Mouse (Mus musculus): Measurements from ENCODE around the gene Wdr4. TPM values are rescaled to one million over a fixed set of nuclear protein-coding genes. Genes with fewer than 3 reads are reported as not detected.
"Not testable (repeated sequence)": the region's sequence is repeated elsewhere in the genome, so short reads cannot be mapped to it uniquely, and the experiment has no call there.

Wdr4 gene
- total and polyA plus RNA-seq, 2 experiments from 2014 or later, result 27.0 to 66.0 TPM

GRCm38 (mm10) chr17:31563632-31564014 lies 43.8 kb upstream of the Wdr4 start:
- Histone ChIP-seq H3K9me3 (ENCODE audit: low read length) (no peaks in the 10 kb centered on the region), H3K27ac (ENCODE audit: low read depth, low read length) (peak overlapping the region; percentile 69), H3K9ac (replicated peaks; ENCODE audit: low read length, poor library complexity, severe bottlenecking) (peak overlapping the region; percentile 8), H3K4me3 (ENCODE audit: low read depth, low read length) (peak overlapping the region; percentile 27), H3K27me3 (ENCODE audit: insufficient read depth, low read length) (no peaks in the 10 kb centered on the region), H3K36me3 (ENCODE audit: insufficient read depth, low read length) (no peaks in the 10 kb centered on the region), H3K4me2 (ENCODE audit: low read depth, low read length, poor library complexity, severe bottlenecking) (peak overlapping the region; percentile 58), H3K4me1 (ENCODE audit: insufficient read depth, low read length) (peaks cover 27% of the 10 kb centered on the region)
- WGBS, result 11% methylated on average over 12 of the region's 12 CpGs
- TF ChIP-seq CTCF (IDR thresholded peaks at IDR 0.05), result no peak
- ATAC-seq (ENCODE audit: low FRiP score), result no peak
- DNase-seq (ENCODE audit: low spot score), result peak; percentile 32

DNA sequence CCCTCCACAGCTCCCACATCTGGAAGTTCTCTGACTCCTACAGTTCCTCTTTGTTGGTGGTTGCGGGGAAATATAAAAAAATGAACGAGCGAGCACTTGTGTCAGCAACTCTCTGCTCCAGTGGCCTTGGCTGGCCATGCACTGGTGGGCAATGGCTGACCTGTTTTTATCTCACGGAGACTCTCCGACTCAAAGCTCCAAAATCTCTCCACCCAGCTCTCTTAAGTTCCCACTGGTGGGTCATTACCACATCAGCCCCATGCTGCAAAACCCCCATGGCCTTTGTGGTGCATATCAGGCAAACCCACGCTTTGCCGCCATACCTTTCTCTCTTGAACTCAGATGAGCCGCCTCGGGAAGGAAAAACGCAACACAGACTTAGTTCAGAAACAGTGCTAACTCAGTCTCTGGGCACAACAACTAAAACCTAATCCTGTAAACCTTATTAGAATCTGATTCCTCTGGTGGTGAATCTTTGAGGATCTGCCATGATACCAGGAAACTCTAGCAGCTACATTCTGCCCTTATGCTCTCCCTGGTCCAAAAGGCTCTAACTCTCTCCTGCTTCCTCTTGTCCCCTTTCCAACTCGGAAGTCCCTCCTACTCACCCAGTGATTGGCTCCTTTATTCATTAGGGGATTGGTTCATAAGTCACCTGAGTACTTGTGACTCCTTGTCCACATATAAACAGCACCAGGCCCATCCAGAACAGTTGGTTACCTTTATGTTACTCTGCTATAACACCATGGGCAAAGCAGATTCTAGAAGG lies 39.4 kb upstream of the Wdr4 start:
- no peak for TF ChIP-seq CTCF (IDR thresholded peaks at IDR 0.05)
- WGBS, result 91% methylated on average over 11 of the region's 11 CpGs
- H3K4me3 ChIP-seq (ENCODE audit: low read depth, low read length), result no peak overlapping the region
- H3K36me3 ChIP-seq (ENCODE audit: insufficient read depth, low read length), result no peaks in the 10 kb centered on the region
- H3K27ac ChIP-seq (ENCODE audit: low read depth, low read length), result no peak overlapping the region
- no peak for ATAC-seq (ENCODE audit: low FRiP score)
- H3K9ac ChIP-seq (replicated peaks; ENCODE audit: low read length, poor library complexity, severe bottlenecking), result no peak overlapping the region
- H3K4me2 ChIP-seq (ENCODE audit: low read depth, low read length, poor library complexity, severe bottlenecking), result no peak overlapping the region
- H3K27me3 ChIP-seq (ENCODE audit: insufficient read depth, low read length), result no peaks in the 10 kb centered on the region
- 0 out of 2 replicates have a peak, but pooled peaks cover 3% of the 10 kb centered on the region for H3K4me1 ChIP-seq (ENCODE audit: insufficient read depth, low read length)
- no peak for DNase-seq (ENCODE audit: low spot score)
- no peaks in the 10 kb centered on the region for H3K9me3 ChIP-seq (ENCODE audit: low read length)

- ATAC-seq (ENCODE audit: low FRiP score) (no peak), DNase-seq (ENCODE audit: low spot score) (no peak)
- H3K27ac ChIP-seq (ENCODE audit: low read depth, low read length), result no peak overlapping the region
- H3K4me1 ChIP-seq (ENCODE audit: insufficient read depth, low read length), result no peaks in the 10 kb centered on the region
- no peaks in the 10 kb centered on the region for H3K36me3 ChIP-seq (ENCODE audit: insufficient read depth, low read length)
- H3K9ac ChIP-seq (replicated peaks; ENCODE audit: low read length, poor library complexity, severe bottlenecking), result no peak overlapping the region
- WGBS, result 79% methylated on average over 10 of the region's 10 CpGs
- no peak overlapping the region for H3K4me2 ChIP-seq (ENCODE audit: low read depth, low read length, poor library complexity, severe bottlenecking)
- TF ChIP-seq CTCF (IDR thresholded peaks at IDR 0.05), result no peak
- H3K27me3 ChIP-seq (ENCODE audit: insufficient read depth, low read length), result no peaks in the 10 kb centered on the region
- no peaks in the 10 kb centered on the region for H3K9me3 ChIP-seq (ENCODE audit: low read length)
- no peak overlapping the region for H3K4me3 ChIP-seq (ENCODE audit: low read depth, low read length)
Measured at GRCm38 (mm10) chr17:31557947-31558542, 38.3 kb upstream of the Wdr4 start.

DNA sequence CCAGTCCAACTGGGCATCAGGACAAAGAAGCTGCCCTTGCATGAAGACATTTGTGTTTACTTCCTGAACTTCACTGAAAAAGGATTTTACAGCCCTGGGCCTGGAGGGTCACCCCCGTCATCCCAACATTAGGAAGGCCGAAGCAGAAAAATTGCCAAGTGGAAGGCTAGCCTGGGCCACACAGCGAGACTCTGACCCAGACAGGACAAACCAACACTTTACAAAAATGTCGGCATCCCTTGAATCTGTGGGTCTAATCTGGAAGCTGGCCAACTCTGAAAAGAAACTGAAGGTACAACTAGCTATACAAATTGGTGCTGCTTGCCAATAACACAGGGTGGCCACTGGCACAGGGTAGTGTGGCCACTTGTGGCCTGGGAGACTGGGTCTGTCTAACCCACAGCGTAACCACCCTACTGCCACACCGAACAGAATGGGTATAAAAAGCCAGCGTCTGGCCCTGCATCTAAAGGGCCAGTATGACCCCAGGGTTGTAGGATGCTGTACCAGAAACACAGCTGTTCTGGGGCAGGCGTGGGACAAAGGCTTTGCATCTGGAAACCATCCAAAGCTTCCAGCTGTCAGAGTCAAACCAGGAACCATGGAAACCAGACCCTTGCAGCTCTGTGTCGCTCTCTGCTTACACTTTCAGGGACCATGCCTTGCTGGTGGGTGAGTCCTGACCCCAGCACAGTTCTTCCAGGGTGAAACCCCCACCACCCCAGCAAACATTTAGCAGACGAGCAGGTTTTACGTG lies 37.5 kb upstream of the Wdr4 start:
- Histone ChIP-seq H3K4me2 (ENCODE audit: low read depth, low read length, poor library complexity, severe bottlenecking) (no peak overlapping the region), H3K27me3 (ENCODE audit: insufficient read depth, low read length) (no peaks in the 10 kb centered on the region), H3K9me3 (ENCODE audit: low read length) (no peaks in the 10 kb centered on the region), H3K4me3 (ENCODE audit: low read depth, low read length) (no peak overlapping the region), H3K36me3 (ENCODE audit: insufficient read depth, low read length) (no peaks in the 10 kb centered on the region), H3K9ac (replicated peaks; ENCODE audit: low read length, poor library complexity, severe bottlenecking) (no peak overlapping the region), H3K27ac (ENCODE audit: low read depth, low read length) (no peak overlapping the region), H3K4me1 (ENCODE audit: insufficient read depth, low read length) (no peaks in the 10 kb centered on the region)
- no peak for TF ChIP-seq CTCF (IDR thresholded peaks at IDR 0.05)
- ATAC-seq (ENCODE audit: low FRiP score), result peak; percentile 52
- 56% methylated on average over 11 of the region's 11 CpGs for WGBS
- DNase-seq (ENCODE audit: low spot score), result peak; percentile 76

GRCm38 (mm10) chr17:31556253-31556652 lies 36.5 kb upstream of the Wdr4 start:
- Histone ChIP-seq H3K4me2 (ENCODE audit: low read depth, low read length, poor library complexity, severe bottlenecking) (no peak overlapping the region), H3K27ac (ENCODE audit: low read depth, low read length) (no peak overlapping the region), H3K9me3 (ENCODE audit: low read length) (no peaks in the 10 kb centered on the region), H3K4me3 (ENCODE audit: low read depth, low read length) (no peak overlapping the region), H3K27me3 (ENCODE audit: insufficient read depth, low read length) (no peaks in the 10 kb centered on the region), H3K36me3 (ENCODE audit: insufficient read depth, low read length) (no peaks in the 10 kb centered on the region), H3K9ac (replicated peaks; ENCODE audit: low read length, poor library complexity, severe bottlenecking) (no peak overlapping the region), H3K4me1 (ENCODE audit: insufficient read depth, low read length) (no peaks in the 10 kb centered on the region)
- DNase-seq (ENCODE audit: low spot score), result no peak
- TF ChIP-seq CTCF (IDR thresholded peaks at IDR 0.05), result no peak
- ATAC-seq (ENCODE audit: low FRiP score), result no peak
- 59% methylated on average over 4 of the region's 4 CpGs for WGBS

DNA sequence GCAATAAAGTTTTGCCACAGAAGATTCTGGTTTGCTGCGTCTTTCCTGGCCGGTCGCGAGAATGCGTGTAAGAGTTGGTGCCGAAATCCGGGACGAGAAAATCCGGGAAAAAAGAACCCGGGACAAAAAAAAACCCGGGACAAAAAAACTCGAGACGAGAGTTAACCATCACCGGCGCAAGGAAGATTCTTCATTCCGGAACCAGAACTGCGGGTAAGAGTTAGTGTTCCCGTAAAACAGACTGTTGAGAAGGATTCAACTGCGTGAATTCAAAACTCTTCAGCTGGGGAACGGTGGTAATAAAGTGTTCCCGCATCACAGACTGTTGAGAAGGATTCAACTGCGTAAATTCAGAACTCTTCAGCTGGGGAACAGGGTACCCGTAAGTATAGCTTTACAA lies 32.8 kb upstream of the Wdr4 start:
- 94% methylated on average over 22 of the region's 23 CpGs for WGBS
- not testable (repeated sequence) for DNase-seq (ENCODE audit: low spot score); H3K4me2 ChIP-seq (ENCODE audit: low read depth, low read length, poor library complexity, severe bottlenecking); H3K4me1 ChIP-seq (ENCODE audit: insufficient read depth, low read length); H3K9ac ChIP-seq (replicated peaks; ENCODE audit: low read length, poor library complexity, severe bottlenecking); H3K36me3 ChIP-seq (ENCODE audit: insufficient read depth, low read length); ATAC-seq (ENCODE audit: low FRiP score); H3K9me3 ChIP-seq (ENCODE audit: low read length); H3K4me3 ChIP-seq (ENCODE audit: low read depth, low read length); H3K27ac ChIP-seq (ENCODE audit: low read depth, low read length); H3K27me3 ChIP-seq (ENCODE audit: insufficient read depth, low read length)
